ENCODE assay signal across 10 mouse cellular contexts in the genomic region with DNA sequence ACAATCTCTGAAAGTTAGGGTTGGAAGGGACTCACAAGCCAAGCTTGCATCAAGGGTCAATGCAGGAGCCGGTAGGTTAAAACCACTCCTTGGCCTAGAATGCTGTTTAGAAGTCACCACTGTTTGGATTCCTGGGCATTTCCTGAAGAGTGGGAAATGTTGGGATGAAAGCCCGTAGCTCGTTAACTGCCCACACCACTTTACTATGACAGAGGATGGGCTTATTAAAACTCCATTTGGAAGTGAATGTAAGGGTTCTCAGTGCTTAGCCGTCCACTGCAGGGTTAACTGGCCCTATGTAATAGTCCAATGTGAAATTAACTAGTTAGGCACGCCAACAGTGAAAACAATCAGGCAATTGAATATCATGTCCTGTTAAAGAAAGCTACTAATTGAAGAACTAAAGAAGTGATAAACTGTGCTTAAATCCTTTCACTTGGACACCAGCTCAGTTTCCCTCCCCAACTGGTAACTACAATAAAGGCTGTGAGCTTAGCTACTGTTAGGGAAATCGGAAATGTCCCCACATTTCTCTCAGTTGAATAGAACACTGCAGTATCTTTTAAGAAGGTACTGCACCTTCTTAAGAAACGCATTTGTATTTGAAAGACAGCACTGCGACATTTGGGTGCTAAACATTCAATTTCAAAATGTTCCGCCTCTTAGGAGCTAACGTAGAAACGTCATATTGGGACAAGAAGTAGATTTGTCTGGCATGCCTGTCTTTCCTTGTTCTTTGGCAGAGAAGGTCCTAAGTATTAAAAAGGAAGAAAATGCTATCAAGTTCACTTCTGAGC. TPM values are rescaled to one million over a fixed set of nuclear protein-coding genes. Genes with fewer than 3 reads are reported as not detected.
DNase-seq lines count a peak whose midpoint lies in the region; ATAC-seq and TF ChIP-seq lines count a peak whose summit lies in the region.
"Had no signal": no experiment of that assay in that cellular context is flagged by ENCODE, and none has a peak within 500 bp of the region (broad histone marks: within the 10 kb centered on the region; RNA-seq: fewer than 3 reads in every experiment).

No protein-coding gene starts in this region.

- TF ChIP-seq EP300 in liver, embryonic 14.5 days (IDR thresholded peaks at IDR 0.05; ENCODE audit: low read depth): no peak

- H3K27ac ChIP-seq in heart, embryonic 10.5 days: peak overlapping the region; percentile 91
- H3K27ac ChIP-seq in forebrain, postnatal 0 days (ENCODE audit: low read depth, low read length): no peak overlapping the region
- no peak overlapping the region for H3K27ac ChIP-seq in liver, embryonic 14.5 days

- no peak for TF ChIP-seq CTCF in forebrain, postnatal 0 days (IDR thresholded peaks at IDR 0.05; ENCODE audit: low read depth)
- TF ChIP-seq CTCF in liver, embryonic 14.5 days (IDR thresholded peaks at IDR 0.05; ENCODE audit: low read depth): no peak

- H3K4me2 ChIP-seq in forebrain, postnatal 0 days (ENCODE audit: low read depth): peak overlapping the region; percentile 88
- H3K4me2 ChIP-seq in liver, embryonic 14.5 days (ENCODE audit: low read depth): peak overlapping the region; percentile 57

- no peaks in the 10 kb centered on the region for H3K36me3 ChIP-seq in heart, embryonic 10.5 days
- no peaks in the 10 kb centered on the region for H3K36me3 ChIP-seq in forebrain, postnatal 0 days (ENCODE audit: insufficient read depth)
- H3K36me3 ChIP-seq in liver, embryonic 14.5 days (replicated peaks; ENCODE audit: control insufficient read depth, insufficient read depth, low read depth): no peaks in the 10 kb centered on the region

- ATAC-seq in forebrain, postnatal 0 days: no peak
- ATAC-seq in liver, embryonic 14.5 days (ENCODE audit: insufficient read depth): no peak

- peak overlapping the region; percentile 68 for H3K4me3 ChIP-seq in heart, embryonic 10.5 days
- H3K4me3 ChIP-seq in forebrain, postnatal 0 days (ENCODE audit: low read depth, low read length): peak overlapping the region; percentile 46
- peak overlapping the region; percentile 54 to 67 for H3K4me3 ChIP-seq in liver, embryonic 14.5 days (ENCODE audit: insufficient read depth in 1 of 2, low read depth in 2 of 2, low read length in 2 of 2)

- WGBS in heart, embryonic 10.5 days: 25% methylated on average over 11 of the region's 11 CpGs
- 18% methylated on average over 11 of the region's 11 CpGs for WGBS in forebrain, postnatal 0 days
- WGBS in liver, embryonic 14.5 days (ENCODE audit: insufficient replicate concordance): 44% methylated on average over 11 of the region's 11 CpGs

- no peak overlapping the region for H3K9ac ChIP-seq in forebrain, postnatal 0 days
- H3K9ac ChIP-seq in liver, embryonic 14.5 days (replicated peaks): peak overlapping the region; percentile 18; the same call in 1 of the 2 replicates

- no peaks in the 10 kb centered on the region for H3K4me1 ChIP-seq in heart, embryonic 10.5 days
- H3K4me1 ChIP-seq in forebrain, postnatal 0 days (ENCODE audit: insufficient read depth): peaks cover 11% of the 10 kb centered on the region; the same call in 1 of the 2 replicates
- peaks cover 0 to 2% of the 10 kb centered on the region in 2 experiments; a peak in 2 of 4 replicates for H3K4me1 ChIP-seq in liver, embryonic 14.5 days (replicated peaks; ENCODE audit: control insufficient read depth in 2 of 2, insufficient read depth in 2 of 2, low read length in 1 of 2)

- DNase-seq in heart, embryonic 10.5 days (ENCODE audit: low spot score): no peak
- DNase-seq in heart, adult 9 months (ENCODE audit: low spot score in 2 of 2): no peak
- DNase-seq in ES-CJ7 (ENCODE audit: low read depth, low spot score): peak; percentile 52
- peak; percentile 4 for DNase-seq in forebrain, postnatal 0 days
- DNase-seq in liver, embryonic 14.5 days (ENCODE audit: low read depth in 3 of 3, low spot score in 3 of 3): no peak
- no peak for DNase-seq in cerebellum, postnatal 10 days
- DNase-seq in left cerebral cortex, adult 18-20 months (ENCODE audit: low spot score in 2 of 2): no peak
- no peak for DNase-seq in kidney, adult 9 months
- DNase-seq: cerebellum, postnatal 14 days; thymus, postnatal 36 days had no signal

- H3K9me3 ChIP-seq in heart, embryonic 10.5 days: 0 out of 2 replicates have a peak, but pooled peaks cover 3% of the 10 kb centered on the region
- no peaks in the 10 kb centered on the region for H3K9me3 ChIP-seq in forebrain, postnatal 0 days (ENCODE audit: low read length)
- no peaks in the 10 kb centered on the region for H3K9me3 ChIP-seq in liver, embryonic 14.5 days (ENCODE audit: control insufficient read depth, low read length)

- H3K27me3 ChIP-seq in heart, embryonic 10.5 days (ENCODE audit: insufficient read depth, poor library complexity, severe bottlenecking): no peaks in the 10 kb centered on the region
- 0 out of 2 replicates have a peak, but pooled peaks cover 4% of the 10 kb centered on the region for H3K27me3 ChIP-seq in forebrain, postnatal 0 days (ENCODE audit: insufficient read depth, low read length)
- peaks cover 22% of the 10 kb centered on the region for H3K27me3 ChIP-seq in liver, embryonic 14.5 days (ENCODE audit: control insufficient read depth, insufficient read depth, low read length)

RNA-seq across cellular contexts. Expression of a gene that starts 1.1 kb away (rescaled TPM):
- 7.3 and 9.0 TPM in 2 replicates for polyA plus RNA-seq in heart, embryonic 10.5 days (2016; fragmentation: Nextera tagmentation; extraction: Ambion mirVana)
- 3.1 and 4.1 TPM in 2 replicates for total RNA-seq in forebrain, postnatal 0 days (2014; rRNA removed)
- 3.5 TPM in 2 replicates for polyA plus RNA-seq in forebrain, postnatal 0 days (2015; fragmentation: Nextera tagmentation; extraction: Ambion mirVana)
- 0.17 and 0.58 TPM in 2 replicates for polyA plus RNA-seq in liver, embryonic 14.5 days (2012; rRNA removed)
- 2.8 and 3.2 TPM in 2 replicates for polyA plus RNA-seq in liver, embryonic 14.5 days (2014; fragmentation: Nextera tagmentation; extraction: Ambion mirVana)
- 1 to 10 TPM; 3.4 to 3.7 TPM for total RNA-seq in left cerebral cortex, adult 18-20 months (2021)

RNA-seq across cellular contexts. Expression of a gene that starts 1.2 kb away (rescaled TPM):
- polyA plus RNA-seq in heart, embryonic 10.5 days (2016; fragmentation: Nextera tagmentation; extraction: Ambion mirVana): 15.8 and 26.1 TPM in 2 replicates
- 4.4 and 8.2 TPM in 2 replicates for total RNA-seq in forebrain, postnatal 0 days (2014; rRNA removed)
- 2.6 and 3.2 TPM in 2 replicates for polyA plus RNA-seq in forebrain, postnatal 0 days (2015; fragmentation: Nextera tagmentation; extraction: Ambion mirVana)
- 0.81 and 0.94 TPM in 2 replicates for polyA plus RNA-seq in liver, embryonic 14.5 days (2012; rRNA removed)
- 2.8 and 3.5 TPM in 2 replicates for polyA plus RNA-seq in liver, embryonic 14.5 days (2014; fragmentation: Nextera tagmentation; extraction: Ambion mirVana)
- total RNA-seq in left cerebral cortex, adult 18-20 months (2021): 1 to 10 TPM; 5.6 to 6.7 TPM

RNA-seq across cellular contexts. Expression of a gene that starts 10.6 kb away (rescaled TPM):
- 9.1 and 9.5 TPM in 2 replicates for polyA plus RNA-seq in heart, embryonic 10.5 days (2016; fragmentation: Nextera tagmentation; extraction: Ambion mirVana)
- 10.1 and 12.2 TPM in 2 replicates for total RNA-seq in forebrain, postnatal 0 days (2014; rRNA removed)
- polyA plus RNA-seq in forebrain, postnatal 0 days (2015; fragmentation: Nextera tagmentation; extraction: Ambion mirVana): 6.2 and 6.6 TPM in 2 replicates
- polyA plus RNA-seq in liver, embryonic 14.5 days (2012; rRNA removed): 14.8 and 19.2 TPM in 2 replicates
- 4.9 and 5.2 TPM in 2 replicates for polyA plus RNA-seq in liver, embryonic 14.5 days (2014; fragmentation: Nextera tagmentation; extraction: Ambion mirVana)
- total RNA-seq in left cerebral cortex, adult 18-20 months (2021): 10 to 100 TPM; 20.9 to 23.1 TPM

Comparison
In these comparisons a context has a peak if more than half of its experiments do, and no peak if none do; other contexts are left out.
1. DNase-seq: peak in ES-CJ7 (single experiment) and forebrain, postnatal 0 days (single experiment); none in heart, embryonic 10.5 days (single experiment), heart, adult 9 months (0 of 2), liver, embryonic 14.5 days (0 of 3), cerebellum, postnatal 10 days (0 of 2), left cerebral cortex, adult 18-20 months (0 of 2) and kidney, adult 9 months (single experiment).
2. Peak in every context shown above with its lines, with median percentiles within 50 percentile points of each other: H3K4me3 ChIP-seq.